Mouse (Mus musculus): ENCODE measurements around the gene Dlx2.

DNA sequence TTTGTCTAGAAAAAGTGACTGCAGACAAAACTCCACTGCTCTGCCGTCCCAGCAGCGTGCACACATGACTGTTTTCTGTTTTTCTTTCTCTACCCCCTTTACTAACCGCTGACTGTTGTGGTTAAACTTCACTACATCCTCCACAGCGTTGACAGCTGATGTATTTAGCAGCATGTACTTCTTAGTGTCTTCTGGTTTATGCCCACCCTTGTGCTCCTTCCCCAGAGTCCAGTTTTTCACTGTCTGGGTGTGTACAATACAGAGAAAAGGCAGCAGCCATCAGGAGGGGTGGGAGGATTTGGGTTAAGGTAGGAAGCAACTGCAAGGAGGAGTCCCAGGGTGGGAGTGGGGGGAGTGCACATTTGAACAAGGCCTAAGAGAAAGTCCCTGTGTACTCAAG lies 23.7 kb downstream of the Dlx2 start:
- TF ChIP-seq POLR2A (IDR thresholded peaks at IDR 0.05; ENCODE audit: low read depth, low read length) = no peak
- no peak for TF ChIP-seq CTCF (conservative IDR thresholded peaks at IDR 0.05; ENCODE audit: insufficient read depth, insufficient read length, low read depth, low read length)
